Mouse (Mus musculus): ENCODE data around the gene Mall. TPM values are rescaled to one million over a fixed set of nuclear protein-coding genes. Genes with fewer than 3 reads are reported as not detected.
A peak's percentile ranks its signal among the peaks of the same experiment; 100 is the strongest.

Mall gene
- total and polyA plus RNA-seq, 3 experiments = not detected

- TF ChIP-seq GATA1 (IDR thresholded peaks at IDR 0.05; ENCODE audit: low read depth, low read length) = peak; percentile 35; the same call in 1 of the 2 replicates
- no peak for TF ChIP-seq CTCF (IDR thresholded peaks at IDR 0.05 in 2 of 3, conservative IDR thresholded peaks at IDR 0.05 in 1 of 3; ENCODE audit: control insufficient read depth in 1 of 3, insufficient read depth in 1 of 3, low read depth in 2 of 3, low read length in 3 of 3, poor library complexity in 1 of 3, severe bottlenecking in 1 of 3)
- TF ChIP-seq ELF1 (IDR thresholded peaks at IDR 0.05; ENCODE audit: low read depth, low read length) = no peak
- TF ChIP-seq MAX (IDR thresholded peaks at IDR 0.05; ENCODE audit: low read length) = peak; percentile 54; the same call in 1 of the 2 replicates
- no peak for TF ChIP-seq TCF12 (IDR thresholded peaks at IDR 0.05; ENCODE audit: low read depth, low read length)
- no peak for TF ChIP-seq MEF2A (IDR thresholded peaks at IDR 0.05; ENCODE audit: extremely low read depth, insufficient replicate concordance, low read depth, low read length, poor library complexity, severe bottlenecking)
- TF ChIP-seq USF2 (IDR thresholded peaks at IDR 0.05; ENCODE audit: borderline replicate concordance in 1 of 2, insufficient read depth in 1 of 2, low read depth in 1 of 2, low read length in 2 of 2) = no peak
- TF ChIP-seq RCOR1 (IDR thresholded peaks at IDR 0.05; ENCODE audit: low read depth, low read length) = 0 out of 2 replicates have a peak, but pooled peaks have one; percentile 26
- TF ChIP-seq HCFC1 (IDR thresholded peaks at IDR 0.05; ENCODE audit: low read depth, low read length) = no peak
- 0 out of 2 replicates have a peak, but pooled peaks have one; percentile 26 for TF ChIP-seq ETS1 (IDR thresholded peaks at IDR 0.05; ENCODE audit: low read depth, low read length)
Observed at GRCm38 (mm10) chr2:127760429-127761000, 30.8 kb upstream of the Mall start (continued).

- Histone ChIP-seq H3K79me2 (ENCODE audit: control insufficient read depth, insufficient read depth, low read length, poor library complexity) (no peaks in the 10 kb centered on the region), H3K36me3 (ENCODE audit: control insufficient read depth in 1 of 2, insufficient read depth in 2 of 2, low read length in 2 of 2) (peaks cover 0 to 23% of the 10 kb centered on the region in 2 experiments; a peak in 2 of 4 replicates)
- no peak for TF ChIP-seq UBTF (IDR thresholded peaks at IDR 0.05; ENCODE audit: borderline replicate concordance, insufficient read depth, low read depth, low read length)
- no peak for TF ChIP-seq MAX (IDR thresholded peaks at IDR 0.05; ENCODE audit: low read length)
- no peak for TF ChIP-seq TAL1 (IDR thresholded peaks at IDR 0.05; ENCODE audit: low read length)
- TF ChIP-seq NELFE (IDR thresholded peaks at IDR 0.05; ENCODE audit: low read depth, low read length) = no peak
- no peak for TF ChIP-seq ZMIZ1 (IDR thresholded peaks at IDR 0.05; ENCODE audit: low read depth, low read length)
- TF ChIP-seq TCF12 (IDR thresholded peaks at IDR 0.05; ENCODE audit: low read depth, low read length) = no peak
- no peak for TF ChIP-seq HCFC1 (IDR thresholded peaks at IDR 0.05; ENCODE audit: low read depth, low read length)
- no peak for TF ChIP-seq ELF1 (IDR thresholded peaks at IDR 0.05; ENCODE audit: low read depth, low read length)
- TF ChIP-seq MXI1 (IDR thresholded peaks at IDR 0.05; ENCODE audit: low read depth, low read length) = no peak
- no peak for TF ChIP-seq GABPA (IDR thresholded peaks at IDR 0.05; ENCODE audit: low read depth, low read length)
- TF ChIP-seq NRF1 (IDR thresholded peaks at IDR 0.05; ENCODE audit: insufficient read depth, low read depth, low read length, poor library complexity, severe bottlenecking) = no peak
- no peak for TF ChIP-seq MAFK (IDR thresholded peaks at IDR 0.05; ENCODE audit: borderline replicate concordance, low read depth, low read length)
- no peak for TF ChIP-seq POLR2A (IDR thresholded peaks at IDR 0.05; ENCODE audit: control insufficient read depth in 1 of 2, insufficient read depth in 1 of 2, low read depth in 1 of 2, low read length in 2 of 2, poor library complexity in 1 of 2)
- TF ChIP-seq USF2 (IDR thresholded peaks at IDR 0.05; ENCODE audit: borderline replicate concordance in 1 of 2, insufficient read depth in 1 of 2, low read depth in 1 of 2, low read length in 2 of 2) = no peak
- TF ChIP-seq SIN3A (IDR thresholded peaks at IDR 0.05; ENCODE audit: low read length) = no peak
- no peak for TF ChIP-seq RAD21 (IDR thresholded peaks at IDR 0.05; ENCODE audit: low read depth, low read length)
- TF ChIP-seq TBP (IDR thresholded peaks at IDR 0.05; ENCODE audit: low read depth, low read length) = no peak
- no peak for TF ChIP-seq CHD2 (IDR thresholded peaks at IDR 0.05; ENCODE audit: low read length)
Observed at GRCm38 (mm10) chr2:127760014-127760413, 30.3 kb upstream of the Mall start.

More at GRCm38 (mm10) chr2:127760014-127760413, 30.3 kb upstream of the Mall start:
- H3K9ac ChIP-seq (ENCODE audit: control insufficient read depth, low read depth, low read length, poor library complexity, severe bottlenecking) = no peak overlapping the region
- no peak overlapping the region for H3K27ac ChIP-seq (ENCODE audit: control insufficient read depth, low read depth, low read length)
- peaks cover 13 to 23% of the 10 kb centered on the region in 2 experiments for H3K4me1 ChIP-seq (ENCODE audit: control insufficient read depth in 1 of 2, insufficient read depth in 2 of 2, low read length in 2 of 2)
- no peaks in the 10 kb centered on the region for H3K9me3 ChIP-seq (replicated peaks; ENCODE audit: insufficient read depth, low read length)
- H3K27me3 ChIP-seq (ENCODE audit: control insufficient read depth in 1 of 2, insufficient read depth in 2 of 2, low read length in 2 of 2) = no peaks in the 10 kb centered on the region
- H3K4me3 ChIP-seq (ENCODE audit: control insufficient read depth in 1 of 2, insufficient read depth in 1 of 2, low read depth in 2 of 2, low read length in 2 of 2) = no peak overlapping the region
- DNase-seq (ENCODE audit: low read depth, low spot score) = no peak

Measured in MEL (cell line).